Mouse (Mus musculus) cortical plate, adult 2 months (tissue): ENCODE results near the gene Oser1.

Experiments
- CTCF ChIP-seq: fragments of 200-500 bp; IDR thresholded peaks from 2 replicates; pipeline ENCODE4 v1.5.1; 2011; ENCODE audit warnings: mild to moderate bottlenecking, control low read depth, low read length; ENCODE audit not compliant: insufficient read depth; ENCODE audit errors: extremely low read depth
- POLR2A ChIP-seq: fragments of 200-500 bp; IDR thresholded peaks from 2 replicates; pipeline ENCODE4 v1.6.1; 2011; ENCODE audit warnings: mild to moderate bottlenecking, low read length, control low read depth; ENCODE audit not compliant: insufficient read depth; ENCODE audit errors: extremely low read depth

- TF ChIP-seq CTCF (no peak), POLR2A (no peak)
Observed at GRCm38 (mm10) chr2:163411840-163412239, 12.7 kb downstream of the Oser1 start.
